Mouse (Mus musculus) intestine, embryonic 15.5 days (tissue): ENCODE results near the gene Ambra1. TPM values are rescaled to one million over a fixed set of nuclear protein-coding genes. Genes with fewer than 3 reads are reported as not detected.

ENCODE experiments used
- ATAC-seq: fragments of 200-750 bp; cut with Nextera tagmentation; 2 replicates; pipeline ENCODE4 v1.8.0; 2017; ENCODE audit warnings: moderate TSS enrichment, moderate library complexity
- H3K27ac ChIP-seq: fragments of 300-500 bp; sonication (generic); 2 replicates; pipeline ENCODE4 v1.5.1; 2015; ENCODE audit warnings: mild to moderate bottlenecking, inconsistent platforms
- H3K27me3 ChIP-seq: fragments of 300-500 bp; sonication (generic); replicated peaks from 2 replicates; pipeline ENCODE4 v1.6.1; 2015; ENCODE audit warnings: inconsistent platforms
- H3K36me3 ChIP-seq: fragments of 300-500 bp; sonication (generic); 2 replicates; pipeline ENCODE4 v1.6.1; 2015; ENCODE audit warnings: inconsistent platforms
- H3K4me1 ChIP-seq: fragments of 300-500 bp; sonication (generic); replicated peaks from 2 replicates; pipeline ENCODE4 v1.6.1; 2015; ENCODE audit warnings: inconsistent platforms
- H3K4me2 ChIP-seq: fragments of 300-500 bp; sonication (generic); replicated peaks from 2 replicates; pipeline ENCODE4 v1.6.1; 2015; ENCODE audit warnings: mild to moderate bottlenecking, inconsistent platforms
- H3K4me3 ChIP-seq: fragments of 300-500 bp; sonication (generic); replicated peaks from 2 replicates; pipeline ENCODE4 v1.5.1; 2015; ENCODE audit warnings: inconsistent platforms
- H3K9ac ChIP-seq: fragments of 300-500 bp; sonication (generic); 2 replicates; pipeline ENCODE4 v1.6.1; 2015; ENCODE audit warnings: inconsistent platforms
- H3K9me3 ChIP-seq: fragments of 300-500 bp; sonication (generic); 2 replicates; pipeline ENCODE4 v1.6.1; 2016; ENCODE audit warnings: inconsistent platforms
- WGBS: fragments of 180-500 bp; shearing (Covaris S2); methylation state at CpG from one replicate; pipeline ENCODE4 v1.1.7; 2015; 5-methylcytosine and 5-hydroxymethylcytosine counted together
- polyA plus RNA-seq: library from polyadenylated mRNA; unstranded; fragments of >200 nt; fragmentation: Nextera tagmentation; extraction: Ambion mirVana; gene quantifications from 2 replicates; pipeline ENCODE4 v1.2.1, GENCODE M21; 2015

Gene Ambra1
- polyA plus RNA-seq, 1 experiment from 2014 or later: 12.5 TPM

DNA sequence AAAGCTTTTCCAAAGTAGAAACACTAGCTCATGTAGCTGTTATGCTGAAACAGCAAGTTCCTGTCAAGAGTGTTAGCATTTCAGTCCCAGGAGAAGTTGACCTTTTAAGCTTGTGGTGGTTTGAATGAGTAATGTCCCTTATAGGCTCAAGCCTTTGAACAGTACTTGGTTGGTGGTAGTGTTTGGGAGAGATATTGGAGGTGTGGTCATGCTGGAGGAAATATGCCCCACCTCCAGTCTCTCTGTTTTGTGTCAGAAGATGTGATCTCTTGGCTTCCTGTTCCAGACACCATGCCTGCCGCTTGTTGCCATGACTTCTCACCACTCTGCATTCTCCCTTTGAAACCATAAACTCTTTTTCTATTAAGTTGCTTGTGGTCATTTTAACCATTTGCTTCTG lies 105.1 kb downstream of the Ambra1 start:
- no peaks in the 10 kb centered on the region for H3K9me3 ChIP-seq
- no peaks in the 10 kb centered on the region for H3K27me3 ChIP-seq
- H3K4me2 ChIP-seq: no peak overlapping the region
- H3K36me3 ChIP-seq: no peaks in the 10 kb centered on the region
- no peak for ATAC-seq
- H3K9ac ChIP-seq: no peak overlapping the region
- H3K4me1 ChIP-seq: 0 out of 2 replicates have a peak, but pooled peaks cover 6% of the 10 kb centered on the region
- no peak overlapping the region for H3K4me3 ChIP-seq
- no peak overlapping the region for H3K27ac ChIP-seq
- 43% methylated on average over 1 of the region's 1 CpGs for WGBS

DNA sequence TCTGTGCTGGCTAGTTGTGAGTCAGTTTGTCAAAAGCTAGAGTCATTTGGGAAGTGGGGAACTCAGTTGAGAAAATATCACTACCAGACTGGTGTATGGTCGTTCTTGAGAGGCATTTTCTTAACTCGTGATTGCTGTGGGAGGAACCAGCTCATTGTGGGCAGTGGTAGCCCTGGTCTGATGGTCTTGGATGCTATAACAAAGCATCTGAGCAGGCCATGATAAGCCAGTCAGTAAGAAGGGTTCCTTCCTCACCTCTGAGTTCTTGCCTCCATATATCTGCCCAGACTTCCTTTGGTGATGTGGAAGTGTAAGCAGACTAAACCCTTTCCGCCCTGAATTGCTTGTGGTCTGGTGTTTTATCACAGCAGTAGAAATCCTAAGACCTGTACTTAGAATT lies 105.7 kb downstream of the Ambra1 start:
- 0 out of 2 replicates have a peak, but pooled peaks cover 6% of the 10 kb centered on the region for H3K4me1 ChIP-seq
- H3K9ac ChIP-seq: no peak overlapping the region
- no peaks in the 10 kb centered on the region for H3K9me3 ChIP-seq
- WGBS: 84% methylated on average over 3 of the region's 3 CpGs
- H3K36me3 ChIP-seq: no peaks in the 10 kb centered on the region
- H3K27me3 ChIP-seq: no peaks in the 10 kb centered on the region
- no peak overlapping the region for H3K4me3 ChIP-seq
- no peak overlapping the region for H3K27ac ChIP-seq
- ATAC-seq: no peak
- H3K4me2 ChIP-seq: no peak overlapping the region

DNA sequence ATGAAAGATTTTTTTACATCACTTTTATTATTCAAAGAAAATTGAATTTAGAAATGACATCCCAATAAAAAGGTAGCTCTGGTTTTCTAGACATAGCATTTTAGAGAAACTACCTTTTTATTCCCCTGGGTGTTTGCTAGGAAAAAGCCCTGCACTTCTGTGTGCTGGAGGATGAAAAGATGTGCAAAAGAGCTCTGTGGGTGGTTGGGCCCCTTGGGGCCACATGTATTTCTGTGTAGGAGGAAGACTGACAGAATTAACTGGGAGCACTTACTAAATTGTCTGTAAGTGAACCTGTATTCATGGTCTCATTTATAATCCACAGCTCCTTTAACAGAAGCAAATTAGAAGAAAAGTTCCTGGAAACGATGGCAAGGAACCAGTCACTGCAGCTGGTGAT lies 114.2 kb downstream of the Ambra1 start:
- Histone ChIP-seq H3K9me3 (no peaks in the 10 kb centered on the region), H3K4me2 (no peak overlapping the region), H3K4me1 (no peaks in the 10 kb centered on the region), H3K9ac (no peak overlapping the region), H3K36me3 (no peaks in the 10 kb centered on the region), H3K4me3 (no peak overlapping the region), H3K27me3 (no peaks in the 10 kb centered on the region), H3K27ac (no peak overlapping the region)
- WGBS: 83% methylated on average over 1 of the region's 1 CpGs
- no peak for ATAC-seq

DNA sequence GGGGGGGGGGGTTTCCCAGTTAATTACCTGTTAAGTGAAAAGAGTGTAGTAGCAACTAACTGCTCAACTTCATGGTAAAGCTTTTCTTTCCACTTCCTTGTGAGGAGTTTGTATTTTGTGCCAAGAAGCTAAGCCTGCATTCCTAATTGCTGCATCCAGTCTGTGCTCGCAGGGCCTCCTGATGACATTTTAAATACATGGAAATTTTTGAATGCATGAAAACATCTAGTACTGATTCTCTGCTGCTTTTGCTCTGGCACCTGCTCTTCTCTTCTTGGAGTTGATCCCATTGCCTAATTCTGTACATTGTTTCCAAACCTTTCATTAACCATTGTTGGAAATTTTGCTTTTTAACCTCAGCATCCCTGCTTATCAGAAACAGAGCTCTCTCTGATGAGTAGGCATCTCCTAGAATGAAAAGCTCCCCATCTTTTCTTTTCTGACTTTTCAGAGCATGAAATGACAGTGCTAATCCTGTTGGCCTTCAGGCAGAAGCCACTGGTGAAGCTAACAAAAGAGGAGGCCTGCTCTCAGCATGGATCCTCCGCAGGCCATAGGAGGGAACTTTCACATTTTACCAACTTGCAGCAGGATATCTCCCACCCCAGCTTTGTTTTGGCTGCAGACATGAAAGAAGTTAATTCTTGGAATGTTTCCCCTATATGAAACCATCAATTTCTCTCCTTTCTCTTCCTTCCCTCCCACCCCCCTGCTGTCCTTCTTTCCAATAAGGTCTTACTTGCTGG lies 122.7 kb downstream of the Ambra1 start:
- Histone ChIP-seq H3K9ac (no peak overlapping the region), H3K4me1 (no peaks in the 10 kb centered on the region), H3K9me3 (no peaks in the 10 kb centered on the region), H3K27me3 (no peaks in the 10 kb centered on the region), H3K36me3 (no peaks in the 10 kb centered on the region), H3K4me2 (no peak overlapping the region), H3K4me3 (no peak overlapping the region), H3K27ac (no peak overlapping the region)
- WGBS: 73% methylated on average over 2 of the region's 2 CpGs
- no peak for ATAC-seq

DNA sequence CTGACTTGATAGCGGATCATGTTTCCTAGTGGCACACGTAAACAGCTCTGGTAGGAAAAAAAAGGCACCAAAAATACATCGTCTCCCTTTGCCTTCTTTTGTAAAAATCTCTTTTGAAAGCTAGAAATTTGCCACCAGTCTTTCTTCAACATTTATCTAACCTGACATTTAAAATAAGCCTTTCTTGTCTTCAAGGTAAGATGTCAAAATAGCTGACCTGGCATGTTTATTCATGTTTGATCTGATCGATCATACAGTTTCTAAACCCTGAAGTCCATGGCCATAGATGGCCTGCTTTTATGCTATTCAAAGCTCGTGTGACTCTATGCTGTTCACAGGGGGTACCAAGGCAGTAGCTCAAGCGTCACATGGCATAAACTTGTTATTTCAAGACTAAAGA lies 124.6 kb downstream of the Ambra1 start:
- H3K4me2 ChIP-seq: no peak overlapping the region
- WGBS: 88% methylated on average over 6 of the region's 6 CpGs
- H3K36me3 ChIP-seq: no peaks in the 10 kb centered on the region
- H3K9me3 ChIP-seq: no peaks in the 10 kb centered on the region
- no peak overlapping the region for H3K4me3 ChIP-seq
- H3K27me3 ChIP-seq: no peaks in the 10 kb centered on the region
- no peaks in the 10 kb centered on the region for H3K4me1 ChIP-seq
- H3K27ac ChIP-seq: no peak overlapping the region
- no peak overlapping the region for H3K9ac ChIP-seq
- ATAC-seq: no peak

DNA sequence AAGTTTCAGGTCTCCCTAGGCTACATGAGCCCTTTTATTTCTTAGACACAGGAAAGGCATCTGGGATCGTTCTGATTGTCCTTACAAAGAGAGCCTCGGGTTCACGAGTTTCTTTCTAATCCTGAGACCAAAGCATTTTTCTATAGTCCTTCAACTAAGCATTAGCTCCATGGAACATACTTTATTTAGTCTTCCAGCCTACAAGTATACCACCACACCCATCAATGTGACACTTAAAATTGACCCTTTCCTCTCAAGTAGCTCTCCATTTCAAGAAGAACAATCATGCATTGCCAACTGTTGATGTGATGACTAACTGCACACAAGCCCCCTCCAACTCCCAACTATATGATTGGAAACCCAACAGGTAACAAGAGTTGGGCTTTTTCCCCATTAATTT lies 127.0 kb downstream of the Ambra1 start:
- H3K9ac ChIP-seq: no peak overlapping the region

DNA sequence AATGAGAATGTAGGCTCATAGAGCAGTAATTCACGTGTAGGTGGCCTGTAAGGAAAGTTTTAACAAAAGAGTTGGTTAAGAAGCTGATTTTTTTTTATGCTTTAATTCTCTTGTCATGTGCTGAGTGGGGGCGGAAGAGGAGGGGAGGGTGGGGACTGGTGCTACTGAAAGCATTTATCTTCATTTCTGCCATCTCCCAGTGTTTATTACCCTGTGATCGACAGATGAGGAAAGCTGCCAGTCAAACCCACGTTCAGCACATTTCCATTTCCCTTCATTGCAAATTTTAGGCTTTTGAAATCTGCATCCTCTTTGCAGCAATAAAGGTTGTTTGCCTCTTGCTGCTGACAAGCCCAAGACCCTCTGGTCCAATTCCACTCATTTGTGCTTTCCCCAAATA lies 129.5 kb downstream of the Ambra1 start:
- Histone ChIP-seq H3K9ac (no peak overlapping the region), H3K4me2 (no peak overlapping the region), H3K27me3 (no peaks in the 10 kb centered on the region), H3K4me1 (no peaks in the 10 kb centered on the region), H3K9me3 (no peaks in the 10 kb centered on the region), H3K27ac (no peak overlapping the region), H3K4me3 (no peak overlapping the region), H3K36me3 (no peaks in the 10 kb centered on the region)
- ATAC-seq: no peak
- WGBS: 54% methylated on average over 4 of the region's 4 CpGs

More for the DNA sequence above, 127.0 kb downstream of the Ambra1 start:
- Histone ChIP-seq H3K4me3 (no peak overlapping the region), H3K4me1 (no peaks in the 10 kb centered on the region), H3K27me3 (no peaks in the 10 kb centered on the region), H3K9me3 (no peaks in the 10 kb centered on the region), H3K4me2 (no peak overlapping the region), H3K27ac (no peak overlapping the region), H3K36me3 (no peaks in the 10 kb centered on the region)
- WGBS: 94% methylated on average over 3 of the region's 3 CpGs
- no peak for ATAC-seq

DNA sequence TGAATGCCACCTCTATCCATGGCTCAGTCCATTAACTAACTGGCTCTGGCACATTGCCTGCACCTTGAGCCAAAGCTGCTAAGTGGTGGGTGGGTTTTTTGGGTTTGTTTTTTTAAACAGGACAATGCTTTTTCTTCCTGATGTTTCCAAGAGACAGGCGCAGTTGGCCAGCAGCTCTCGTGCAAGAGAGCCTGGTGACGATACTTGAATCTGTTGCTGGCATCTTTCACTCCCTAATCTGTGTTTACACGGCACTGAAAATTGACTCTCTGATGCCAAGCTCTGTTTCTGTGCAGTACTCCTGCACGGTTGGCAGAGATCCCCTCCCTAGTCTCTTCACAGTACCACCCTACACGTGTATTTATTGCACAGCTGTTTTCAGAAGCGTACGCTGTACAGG lies 140.8 kb downstream of the Ambra1 start:
- Histone ChIP-seq H3K4me3 (no peak overlapping the region), H3K27me3 (no peaks in the 10 kb centered on the region), H3K36me3 (no peaks in the 10 kb centered on the region), H3K27ac (no peak overlapping the region), H3K4me1 (no peaks in the 10 kb centered on the region), H3K4me2 (no peak overlapping the region), H3K9ac (no peak overlapping the region), H3K9me3 (no peaks in the 10 kb centered on the region)
- no peak for ATAC-seq
- 48% methylated on average over 8 of the region's 8 CpGs for WGBS

DNA sequence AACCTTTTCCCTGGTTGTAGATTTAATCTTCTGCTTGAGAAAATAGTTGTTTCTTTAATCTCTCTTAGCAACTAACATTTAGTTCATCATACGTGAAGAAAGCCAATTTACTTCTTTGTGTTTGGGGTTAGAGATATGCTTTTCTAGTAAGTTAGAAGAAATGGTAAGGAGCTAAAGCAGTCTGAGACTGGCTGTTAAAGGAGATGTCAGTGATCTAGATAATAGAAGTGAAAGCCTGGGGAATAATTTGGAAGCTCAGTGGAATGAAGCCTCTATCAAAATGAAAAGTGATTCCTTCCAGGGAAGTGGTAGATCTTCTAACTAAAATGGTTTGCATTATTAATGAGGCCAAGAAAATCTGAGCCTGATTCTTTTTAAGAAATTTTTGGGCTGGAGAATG lies 141.3 kb downstream of the Ambra1 start:
- WGBS: 81% methylated on average over 1 of the region's 1 CpGs
- no peak for ATAC-seq
- H3K27ac ChIP-seq: no peak overlapping the region

DNA sequence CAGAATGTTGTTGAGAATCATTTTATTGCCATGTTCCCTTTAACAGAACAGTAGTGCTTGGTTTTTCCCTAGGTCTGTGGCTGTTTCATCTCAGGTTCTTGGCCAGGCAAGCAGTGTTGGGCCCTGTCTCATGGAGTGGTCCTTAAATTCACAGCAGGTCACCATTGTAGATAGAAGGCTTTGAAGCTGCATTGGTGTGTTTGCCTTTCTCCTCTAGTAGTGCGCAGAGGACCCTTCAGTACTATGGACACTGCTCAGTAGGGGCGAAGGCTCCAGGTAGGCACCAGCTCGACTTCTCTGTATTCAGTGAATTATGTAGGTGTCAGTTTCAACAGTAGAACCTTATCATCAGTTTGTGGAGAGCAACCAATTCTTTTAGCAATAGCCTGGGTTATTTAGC lies 142.7 kb downstream of the Ambra1 start:
- no peaks in the 10 kb centered on the region for H3K9me3 ChIP-seq
- H3K27ac ChIP-seq: no peak overlapping the region
- 93% methylated on average over 3 of the region's 3 CpGs for WGBS
- no peaks in the 10 kb centered on the region for H3K36me3 ChIP-seq
- H3K27me3 ChIP-seq: no peaks in the 10 kb centered on the region
- 0 out of 2 replicates have a peak, but pooled peaks cover 2% of the 10 kb centered on the region for H3K4me1 ChIP-seq
- H3K9ac ChIP-seq: no peak overlapping the region
- H3K4me3 ChIP-seq: no peak overlapping the region
- H3K4me2 ChIP-seq: no peak overlapping the region
- ATAC-seq: no peak

More for the DNA sequence above, 141.3 kb downstream of the Ambra1 start:
- Histone ChIP-seq H3K4me2 (no peak overlapping the region), H3K27me3 (no peaks in the 10 kb centered on the region), H3K9ac (no peak overlapping the region), H3K4me3 (no peak overlapping the region), H3K9me3 (no peaks in the 10 kb centered on the region), H3K4me1 (no peaks in the 10 kb centered on the region), H3K36me3 (no peaks in the 10 kb centered on the region)

DNA sequence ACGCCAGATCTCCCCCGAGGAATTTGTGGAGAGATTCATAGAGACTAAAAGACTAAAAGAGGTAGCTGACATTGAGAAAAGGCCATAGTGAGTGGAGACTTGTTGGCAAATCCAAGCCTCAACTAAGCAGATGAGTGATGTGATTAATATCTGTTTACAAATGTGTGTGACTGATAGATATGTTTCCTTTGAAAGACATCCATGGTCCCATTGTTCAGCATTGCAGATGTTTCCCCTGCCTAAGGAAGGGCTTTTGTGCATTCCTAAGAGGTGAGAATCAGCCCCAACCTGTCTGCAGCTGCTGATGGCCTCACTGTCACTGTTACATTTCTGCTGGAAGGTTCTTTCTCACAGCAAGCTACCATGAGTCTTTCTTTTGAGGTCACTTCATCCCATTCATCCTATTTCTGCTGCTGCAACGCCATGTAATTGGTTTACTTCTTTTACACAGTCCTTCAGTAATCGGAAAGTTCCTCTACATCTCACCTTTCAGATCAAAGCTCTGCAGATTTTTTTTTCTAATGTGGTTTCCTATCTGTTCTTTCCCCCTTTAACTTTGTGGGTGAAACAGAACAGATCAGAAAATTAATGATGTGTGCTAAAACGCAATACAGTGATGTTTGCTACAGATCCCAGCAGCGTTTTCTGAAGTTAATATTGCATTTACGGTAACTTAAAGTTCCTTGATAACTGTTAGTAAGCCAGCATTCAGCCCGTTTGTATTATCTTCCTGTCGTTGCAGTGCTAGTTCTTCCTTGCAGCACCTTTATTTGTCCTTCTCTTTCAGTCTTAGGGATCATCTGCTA lies 146.3 kb downstream of the Ambra1 start:
- Histone ChIP-seq H3K36me3 (no peaks in the 10 kb centered on the region), H3K4me3 (no peak overlapping the region), H3K4me2 (no peak overlapping the region), H3K9ac (no peak overlapping the region), H3K27me3 (no peaks in the 10 kb centered on the region), H3K27ac (no peak overlapping the region), H3K4me1 (0 out of 2 replicates have a peak, but pooled peaks cover 4% of the 10 kb centered on the region), H3K9me3 (no peaks in the 10 kb centered on the region)
- no peak for ATAC-seq
- 87% methylated on average over 9 of the region's 9 CpGs for WGBS

DNA sequence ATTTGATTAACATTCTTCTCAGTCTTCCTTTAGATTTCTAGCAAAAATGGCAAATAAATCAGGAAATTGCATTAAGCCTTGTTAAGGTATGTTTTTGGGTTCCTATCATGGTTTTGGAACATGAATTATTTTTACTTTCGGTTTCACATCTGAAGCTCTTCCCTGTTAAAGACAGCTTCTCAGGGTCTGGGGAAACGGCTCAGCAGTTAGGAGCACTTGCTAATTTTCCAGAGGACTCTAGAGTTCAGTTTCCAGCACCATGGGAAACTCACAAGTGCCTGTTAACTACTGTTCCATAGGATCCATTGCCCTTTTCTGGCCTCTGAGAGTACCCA lies 146.8 kb downstream of the Ambra1 start:
- 80% methylated on average over 2 of the region's 2 CpGs for WGBS
- Histone ChIP-seq H3K27ac (no peak overlapping the region), H3K9ac (no peak overlapping the region), H3K4me2 (no peak overlapping the region), H3K9me3 (no peaks in the 10 kb centered on the region), H3K4me1 (0 out of 2 replicates have a peak, but pooled peaks cover 4% of the 10 kb centered on the region), H3K36me3 (no peaks in the 10 kb centered on the region), H3K4me3 (no peak overlapping the region), H3K27me3 (no peaks in the 10 kb centered on the region)
- ATAC-seq: no peak
